Mouse (Mus musculus): ENCODE measurements at regions not wholly inside any gene's neighbourhood (a gene's known extent, or its start where the extent isn't known, plus 50 kb on each side); places are given as distances from the start of the nearest gene placed in this dataset.
A peak's percentile ranks its signal among the peaks of the same experiment; 100 is the strongest.
"Not testable (repeated sequence)": the region's sequence is repeated elsewhere in the genome, so short reads cannot be mapped to it uniquely, and the experiment has no call there.

DNA sequence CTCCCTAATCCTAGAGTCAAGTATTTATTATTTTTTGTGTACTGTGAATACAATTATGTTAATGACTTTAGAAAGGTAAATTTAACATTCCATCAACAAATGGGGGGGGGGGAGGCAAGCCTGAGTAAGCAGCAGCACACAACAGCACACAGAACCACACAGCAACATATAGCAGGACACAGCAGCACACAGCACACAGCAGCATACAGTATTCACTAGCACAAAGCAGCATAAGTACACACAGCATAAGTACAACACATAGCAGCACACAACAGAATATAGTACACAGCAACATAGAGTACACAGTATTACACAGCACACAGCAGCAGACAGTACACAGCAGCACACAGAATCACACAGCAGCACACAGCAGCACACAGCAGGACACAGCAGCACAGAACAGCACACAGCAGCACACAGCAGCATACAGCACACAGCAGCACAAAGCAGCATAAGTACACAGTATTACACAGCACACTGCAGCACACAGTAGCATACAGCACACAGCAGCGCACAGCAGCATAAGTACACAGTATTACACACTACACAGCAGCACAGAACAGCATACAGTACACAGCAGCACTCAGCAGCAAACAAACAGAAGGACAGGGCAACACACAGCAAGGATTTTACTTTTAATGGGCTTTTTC, 605.7 kb downstream of the Tbl1xr1 start:
- TF ChIP-seq CTCF (conservative IDR thresholded peaks at IDR 0.05): no peak
- DNase-seq (ENCODE audit: low spot score in 2 of 2): no peak
- no peak overlapping the region for H3K27ac ChIP-seq
- H3K4me3 ChIP-seq: no peak overlapping the region

DNA sequence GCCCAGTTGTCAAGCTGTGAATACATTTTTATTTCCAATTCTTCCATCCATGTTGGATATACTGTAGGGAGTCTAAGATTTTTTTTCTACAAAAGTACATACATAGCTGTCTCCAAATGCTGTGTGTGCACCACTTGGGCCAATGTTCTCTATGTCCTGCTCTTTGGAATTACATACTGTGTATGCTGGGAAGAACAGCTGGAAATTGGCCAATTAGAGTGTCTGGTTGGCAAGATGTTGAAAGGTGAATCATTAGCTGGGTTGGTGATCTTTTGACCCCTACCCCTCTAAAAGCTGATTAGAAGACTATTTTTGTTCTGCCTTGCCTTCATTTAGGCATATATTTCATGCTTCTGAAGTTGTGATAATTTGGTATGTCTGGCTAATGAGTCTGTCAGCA, 622.9 kb downstream of the Tbl1xr1 start:
- H3K4me3 ChIP-seq: no peak overlapping the region
- no peak overlapping the region for H3K27ac ChIP-seq
- DNase-seq (ENCODE audit: low spot score in 2 of 2): no peak
- no peak for TF ChIP-seq CTCF (conservative IDR thresholded peaks at IDR 0.05)

DNA sequence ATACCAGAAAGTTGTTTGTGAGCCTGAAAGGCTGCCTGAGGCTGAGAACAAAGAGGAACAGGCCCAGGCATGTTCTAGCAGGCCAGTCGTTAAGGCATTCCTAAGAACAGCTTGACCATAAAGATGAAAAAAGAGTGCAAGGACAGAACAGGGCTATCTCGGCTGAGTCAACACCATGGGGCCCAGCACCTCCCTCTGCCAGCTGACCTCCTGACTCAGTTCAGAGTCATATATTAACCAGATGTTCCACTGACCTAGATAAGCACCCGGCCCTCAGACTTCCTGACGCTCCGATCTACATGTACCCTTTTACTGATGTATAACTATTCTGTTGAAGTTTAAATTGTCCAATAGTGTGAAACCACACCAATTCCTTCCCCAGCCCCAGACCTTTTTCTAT, 625.0 kb downstream of the Tbl1xr1 start:
- H3K4me3 ChIP-seq; H3K27ac ChIP-seq; DNase-seq (ENCODE audit: low spot score in 2 of 2): not testable (repeated sequence)

DNA sequence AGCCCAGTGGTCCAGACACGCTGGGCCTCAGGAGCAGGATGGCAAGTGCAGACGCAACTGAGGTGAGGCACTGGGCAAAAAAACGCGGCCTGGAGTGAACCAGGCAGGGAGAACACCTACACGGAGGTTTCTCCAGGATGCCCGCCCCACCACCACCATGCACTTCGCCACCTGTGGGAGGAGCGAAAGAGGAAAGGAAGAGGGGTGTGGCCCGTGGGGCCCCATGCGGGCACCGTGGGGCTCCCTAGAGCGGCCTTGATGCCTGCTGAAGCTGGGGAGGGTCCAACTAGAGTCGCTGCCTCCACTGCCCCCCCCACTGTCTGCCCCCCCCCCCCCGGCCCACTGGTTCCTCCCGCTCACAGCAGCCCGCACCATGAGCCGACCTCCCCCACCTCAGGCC, 629.2 kb downstream of the Tbl1xr1 start:
- TF ChIP-seq CTCF (conservative IDR thresholded peaks at IDR 0.05): no peak
- Histone ChIP-seq H3K27ac (no peak overlapping the region), H3K4me3 (no peak overlapping the region)
- DNase-seq (ENCODE audit: low spot score in 2 of 2): no peak

DNA sequence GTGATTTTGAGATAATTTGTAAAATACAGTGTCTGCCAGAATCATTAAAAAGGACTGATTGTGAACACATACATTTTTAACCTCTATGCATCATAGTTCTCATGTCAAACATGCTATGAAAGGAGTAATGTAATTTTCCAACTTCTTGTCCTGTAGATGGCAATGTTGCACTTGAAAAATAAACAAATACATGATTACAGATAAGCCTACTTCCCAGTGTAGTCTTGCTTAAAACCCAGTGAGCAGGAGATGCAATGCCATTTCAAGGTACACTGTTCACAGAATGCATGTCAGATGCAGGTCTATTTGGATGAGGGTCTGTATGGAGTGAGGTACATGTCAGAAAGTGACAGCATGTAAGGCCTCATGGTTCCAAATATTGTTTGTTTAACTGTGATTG, 668.6 kb downstream of the Tbl1xr1 start:
- DNase-seq (ENCODE audit: low spot score in 2 of 2): peak in 1 of 2 experiments; percentile 2
- no peak overlapping the region for H3K4me3 ChIP-seq
- no peak overlapping the region for H3K27ac ChIP-seq
- peak; percentile 77 for TF ChIP-seq CTCF (conservative IDR thresholded peaks at IDR 0.05)

All from layer of hippocampus, adult 2 months (tissue).